Mouse (Mus musculus): Measurements from ENCODE around the gene Anpep.

- TF ChIP-seq CTCF (conservative IDR thresholded peaks at IDR 0.05; ENCODE audit: low read length) (no peak), NANOG (IDR thresholded peaks at IDR 0.05; ENCODE audit: borderline replicate concordance, low read length) (no peak)
Observed at GRCm38 (mm10) chr7:79802037-79802436, 58.8 kb downstream of the Anpep start.

Measured in E14TG2a.4 (cell line).